Mouse (Mus musculus): ENCODE data around the gene Usp32. TPM values are rescaled to one million over a fixed set of nuclear protein-coding genes. Genes with fewer than 3 reads are reported as not detected.
A peak's percentile ranks its signal among the peaks of the same experiment; 100 is the strongest.

Gene Usp32
- polyA plus RNA-seq (2014; fragmentation: Nextera tagmentation; extraction: Ambion mirVana), result 7.9 and 8.6 TPM in 2 replicates

DNA sequence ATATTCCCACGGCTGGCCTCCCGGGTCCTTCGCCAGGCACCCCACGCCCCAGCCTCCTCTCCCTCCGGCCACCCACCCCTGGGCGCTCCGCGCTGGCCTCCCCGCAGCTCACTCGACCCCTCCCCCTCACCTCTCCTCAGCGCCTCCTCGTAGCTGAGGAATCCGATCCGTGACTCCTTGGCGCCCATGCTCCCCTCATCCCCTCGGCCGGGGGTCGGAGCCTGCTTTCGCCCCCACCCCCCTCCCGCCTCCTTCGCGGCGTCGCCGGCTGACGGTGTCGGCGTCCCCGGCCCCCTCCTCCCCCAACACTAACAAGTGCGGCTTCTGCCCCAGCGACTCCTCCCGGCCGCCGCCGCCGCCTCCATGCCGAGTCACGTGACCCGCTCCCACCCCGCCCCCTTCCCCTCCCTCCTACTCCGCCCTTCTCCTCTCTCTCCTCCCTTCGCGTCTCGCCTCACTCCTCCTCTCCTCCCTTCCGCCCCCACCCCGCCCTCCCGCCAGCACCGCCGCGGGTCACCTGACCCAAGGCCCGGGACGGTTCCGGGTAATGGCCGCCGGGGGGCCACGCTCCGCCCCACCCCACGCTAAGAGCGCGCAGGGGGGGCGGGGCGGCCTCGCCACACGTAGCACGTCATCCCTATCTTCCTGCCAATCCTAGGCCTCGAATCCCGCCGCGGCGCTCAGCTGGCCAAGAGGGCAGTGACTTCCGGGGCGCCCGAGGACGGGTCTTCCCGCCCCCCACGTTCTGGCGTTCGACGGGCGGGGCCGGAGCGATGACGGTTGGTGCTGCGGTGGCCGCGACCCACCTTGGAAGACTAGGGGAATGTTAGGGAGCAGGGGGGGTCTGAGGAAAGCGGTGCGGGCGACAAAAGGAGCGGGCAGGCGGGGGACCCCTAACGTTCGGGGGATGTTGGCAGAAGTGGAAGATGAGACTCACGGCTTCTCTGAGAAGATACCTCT is at the start of gene Usp32:
Gene Usp32, minus strand, starts transcription at position 581 of the 960 bp plus-strand sequence.
- Histone ChIP-seq H3K4me3 (ENCODE audit: low read depth, low read length) (peak within 1 kb of the TSS; percentile 91), H3K4me2 (ENCODE audit: low read depth) (peak within 1 kb of the TSS; percentile 64), H3K36me3 (ENCODE audit: control insufficient read depth, insufficient read depth, low read length) (no peaks in the 10 kb centered on the region), H3K4me1 (ENCODE audit: control insufficient read depth, insufficient read depth, low read length) (no peaks in the 10 kb centered on the region), H3K27ac (ENCODE audit: low read depth, low read length) (peak within 1 kb of the TSS; percentile 77), H3K9me3 (ENCODE audit: control insufficient read depth, low read length) (no peaks in the 10 kb centered on the region), H3K27me3 (ENCODE audit: control insufficient read depth, insufficient read depth, low read length) (no peaks in the 10 kb centered on the region), H3K9ac (ENCODE audit: low read length) (peak within 1 kb of the TSS; percentile 79)
- ATAC-seq (ENCODE audit: insufficient read depth, low FRiP score, low TSS enrichment) (peak; percentile 96), DNase-seq (ENCODE audit: low spot score) (peak; percentile 99)
- WGBS, result under 1% methylated on average over 74 of the region's 94 CpGs

DNA sequence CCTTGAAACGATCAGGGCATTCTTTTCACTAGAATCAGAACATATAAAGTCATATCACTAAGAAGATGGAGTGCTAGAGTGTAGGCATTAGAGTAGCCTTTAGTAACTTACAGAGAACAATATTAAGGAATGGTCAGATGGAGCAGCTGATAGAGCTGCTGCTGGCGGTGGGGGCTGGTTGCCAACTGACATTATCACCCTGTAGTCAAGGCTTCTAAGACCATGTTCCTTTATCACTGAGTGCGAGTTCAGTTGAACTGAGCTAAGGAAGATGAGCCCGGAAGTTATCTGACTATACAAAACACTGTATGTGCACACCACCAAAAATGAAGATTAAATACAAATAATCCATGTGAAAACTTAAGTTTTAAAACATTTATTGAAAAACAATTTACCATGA is 49.1 kb upstream of the Usp32 start:
- Histone ChIP-seq H3K4me3 (ENCODE audit: low read depth, low read length) (no peak overlapping the region), H3K27me3 (ENCODE audit: control insufficient read depth, insufficient read depth, low read length) (no peaks in the 10 kb centered on the region), H3K4me1 (ENCODE audit: control insufficient read depth, insufficient read depth, low read length) (no peaks in the 10 kb centered on the region), H3K9me3 (ENCODE audit: control insufficient read depth, low read length) (no peaks in the 10 kb centered on the region), H3K27ac (ENCODE audit: low read depth, low read length) (no peak overlapping the region), H3K4me2 (ENCODE audit: low read depth) (no peak overlapping the region), H3K9ac (ENCODE audit: low read length) (no peak overlapping the region), H3K36me3 (ENCODE audit: control insufficient read depth, insufficient read depth, low read length) (peaks cover 15% of the 10 kb centered on the region)
- DNase-seq (ENCODE audit: low spot score) (no peak), ATAC-seq (ENCODE audit: insufficient read depth, low FRiP score, low TSS enrichment) (no peak)
- WGBS, result 92% methylated on average over 4 of the region's 4 CpGs

DNA sequence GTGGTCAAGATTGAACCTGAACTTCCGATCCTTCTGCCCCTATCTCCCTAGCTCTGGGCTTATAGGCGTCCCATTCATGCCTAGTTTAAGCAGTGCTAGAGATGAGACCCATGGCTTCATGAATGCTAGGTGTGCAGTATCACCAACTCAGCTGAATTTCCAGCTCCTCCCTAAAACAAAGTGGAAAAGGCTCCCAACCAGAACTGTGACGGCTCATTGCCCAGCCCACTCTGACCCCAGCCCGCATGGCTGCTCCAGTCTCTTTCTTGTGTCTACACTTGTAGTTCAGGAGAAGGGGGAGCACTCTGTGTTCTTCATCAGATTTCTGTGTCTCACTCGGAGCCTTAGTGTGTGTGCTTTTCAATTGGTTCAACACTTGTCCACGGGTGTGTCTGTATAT is 44.9 kb upstream of the Usp32 start:
- H3K4me3 ChIP-seq (ENCODE audit: low read depth, low read length), result no peak overlapping the region
- DNase-seq (ENCODE audit: low spot score) (no peak), ATAC-seq (ENCODE audit: insufficient read depth, low FRiP score, low TSS enrichment) (no peak)
- H3K4me1 ChIP-seq (ENCODE audit: control insufficient read depth, insufficient read depth, low read length), result no peaks in the 10 kb centered on the region
- H3K4me2 ChIP-seq (ENCODE audit: low read depth), result no peak overlapping the region
- H3K27me3 ChIP-seq (ENCODE audit: control insufficient read depth, insufficient read depth, low read length), result no peaks in the 10 kb centered on the region
- no peak overlapping the region for H3K27ac ChIP-seq (ENCODE audit: low read depth, low read length)
- H3K9me3 ChIP-seq (ENCODE audit: control insufficient read depth, low read length), result no peaks in the 10 kb centered on the region
- no peaks in the 10 kb centered on the region for H3K36me3 ChIP-seq (ENCODE audit: control insufficient read depth, insufficient read depth, low read length)
- 88% methylated on average over 6 of the region's 6 CpGs for WGBS
- H3K9ac ChIP-seq (ENCODE audit: low read length), result no peak overlapping the region

DNA sequence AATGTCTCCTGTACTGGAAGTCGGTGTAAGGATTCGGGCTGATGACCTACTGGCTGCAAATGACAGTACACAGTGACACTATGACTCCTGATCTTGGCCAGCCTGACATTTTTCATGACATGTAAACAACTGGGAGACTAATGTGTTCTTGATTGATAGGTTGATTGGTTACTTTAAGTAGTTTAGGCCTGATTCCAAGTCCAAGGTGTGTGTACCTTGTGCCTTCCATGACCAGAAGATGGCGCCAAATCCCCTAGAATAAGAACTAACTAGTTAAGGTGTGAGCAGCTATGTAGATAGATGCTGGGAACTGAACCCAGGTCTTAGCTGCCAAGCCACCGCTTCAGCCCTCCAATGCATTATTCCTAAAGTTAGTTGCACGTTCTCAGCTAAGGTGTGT is 44.1 kb upstream of the Usp32 start:
- Histone ChIP-seq H3K4me2 (ENCODE audit: low read depth) (no peak overlapping the region), H3K27me3 (ENCODE audit: control insufficient read depth, insufficient read depth, low read length) (no peaks in the 10 kb centered on the region), H3K4me3 (ENCODE audit: low read depth, low read length) (no peak overlapping the region), H3K9ac (ENCODE audit: low read length) (no peak overlapping the region), H3K36me3 (ENCODE audit: control insufficient read depth, insufficient read depth, low read length) (no peaks in the 10 kb centered on the region), H3K4me1 (ENCODE audit: control insufficient read depth, insufficient read depth, low read length) (no peaks in the 10 kb centered on the region), H3K27ac (ENCODE audit: low read depth, low read length) (no peak overlapping the region), H3K9me3 (ENCODE audit: control insufficient read depth, low read length) (no peaks in the 10 kb centered on the region)
- peak; percentile 43 for DNase-seq (ENCODE audit: low spot score)
- ATAC-seq (ENCODE audit: insufficient read depth, low FRiP score, low TSS enrichment), result no peak
- WGBS, result 69% methylated on average over 5 of the region's 5 CpGs

DNA sequence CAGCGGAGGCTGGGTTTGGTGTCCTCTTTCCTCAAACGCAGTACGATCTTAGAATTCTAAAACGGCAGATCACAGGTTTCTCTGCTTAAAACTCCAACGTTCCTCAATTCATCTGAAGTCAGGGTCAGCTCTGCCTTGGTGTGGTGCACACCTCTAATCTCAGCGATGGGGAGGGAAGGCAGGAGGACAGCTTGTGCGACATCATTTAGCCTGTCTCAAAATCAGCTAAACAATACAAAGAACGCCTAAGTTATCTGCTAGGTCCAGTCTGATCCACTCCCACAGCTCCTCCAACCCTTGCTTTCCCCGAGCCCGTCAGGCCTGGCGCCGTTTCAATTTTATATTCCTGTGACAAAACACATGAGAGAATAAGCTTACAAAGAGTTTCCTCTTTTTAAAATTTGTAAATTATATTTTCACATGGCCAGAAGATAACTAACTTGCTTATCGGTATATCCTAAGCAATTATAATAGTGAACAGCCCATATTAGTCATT is 43.4 kb upstream of the Usp32 start:
- Histone ChIP-seq H3K9ac (ENCODE audit: low read length) (peak overlapping the region; percentile 45; the same call in 1 of the 2 replicates), H3K4me1 (ENCODE audit: control insufficient read depth, insufficient read depth, low read length) (no peaks in the 10 kb centered on the region), H3K4me2 (ENCODE audit: low read depth) (peak overlapping the region; percentile 38), H3K27me3 (ENCODE audit: control insufficient read depth, insufficient read depth, low read length) (no peaks in the 10 kb centered on the region), H3K27ac (ENCODE audit: low read depth, low read length) (no peak overlapping the region), H3K4me3 (ENCODE audit: low read depth, low read length) (peak overlapping the region; percentile 12), H3K9me3 (ENCODE audit: control insufficient read depth, low read length) (no peaks in the 10 kb centered on the region), H3K36me3 (ENCODE audit: control insufficient read depth, insufficient read depth, low read length) (no peaks in the 10 kb centered on the region)
- no peak for ATAC-seq (ENCODE audit: insufficient read depth, low FRiP score, low TSS enrichment)
- 32% methylated on average over 13 of the region's 13 CpGs for WGBS
- no peak for DNase-seq (ENCODE audit: low spot score)

DNA sequence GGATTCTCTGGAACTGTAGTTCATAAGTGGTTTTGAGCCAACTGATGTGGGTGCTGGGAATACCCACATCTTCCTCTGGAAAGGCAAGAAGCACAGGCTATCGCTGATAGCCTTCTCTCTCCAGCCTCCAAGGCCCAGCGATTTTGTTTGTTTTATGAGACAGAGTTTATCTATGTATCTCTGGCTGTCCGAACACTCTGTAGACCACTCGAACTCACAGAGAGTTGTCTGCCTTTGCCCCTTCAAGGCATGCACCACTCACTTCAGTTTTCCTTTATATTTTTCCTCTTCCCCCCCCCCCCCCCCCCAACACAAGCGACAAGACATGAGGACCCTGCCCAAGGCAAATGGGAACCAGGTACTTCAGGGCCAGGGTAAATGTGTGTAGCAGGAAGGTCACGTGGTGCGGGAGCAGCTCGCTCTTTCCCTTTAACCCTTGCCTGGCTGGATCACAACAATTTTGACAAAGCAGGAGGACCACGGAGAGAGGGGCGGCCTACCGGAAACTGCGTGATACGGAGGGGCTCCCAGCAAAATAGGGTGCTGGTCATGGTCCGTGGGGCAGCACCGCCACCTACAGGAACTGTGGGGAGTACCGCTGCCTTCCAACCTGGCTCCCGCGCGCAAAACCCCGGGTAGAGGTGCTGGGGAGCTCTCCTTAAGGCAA is 42.8 kb upstream of the Usp32 start:
- Histone ChIP-seq H3K9me3 (ENCODE audit: control insufficient read depth, low read length) (no peaks in the 10 kb centered on the region), H3K4me2 (ENCODE audit: low read depth) (peak overlapping the region; percentile 38), H3K4me3 (ENCODE audit: low read depth, low read length) (peak overlapping the region; percentile 12), H3K27me3 (ENCODE audit: control insufficient read depth, insufficient read depth, low read length) (no peaks in the 10 kb centered on the region), H3K4me1 (ENCODE audit: control insufficient read depth, insufficient read depth, low read length) (no peaks in the 10 kb centered on the region), H3K36me3 (ENCODE audit: control insufficient read depth, insufficient read depth, low read length) (no peaks in the 10 kb centered on the region), H3K9ac (ENCODE audit: low read length) (peak overlapping the region; percentile 45), H3K27ac (ENCODE audit: low read depth, low read length) (no peak overlapping the region)
- 5% methylated on average over 20 of the region's 20 CpGs for WGBS
- ATAC-seq (ENCODE audit: insufficient read depth, low FRiP score, low TSS enrichment), result peak; percentile 81
- peak; percentile 88 for DNase-seq (ENCODE audit: low spot score)

DNA sequence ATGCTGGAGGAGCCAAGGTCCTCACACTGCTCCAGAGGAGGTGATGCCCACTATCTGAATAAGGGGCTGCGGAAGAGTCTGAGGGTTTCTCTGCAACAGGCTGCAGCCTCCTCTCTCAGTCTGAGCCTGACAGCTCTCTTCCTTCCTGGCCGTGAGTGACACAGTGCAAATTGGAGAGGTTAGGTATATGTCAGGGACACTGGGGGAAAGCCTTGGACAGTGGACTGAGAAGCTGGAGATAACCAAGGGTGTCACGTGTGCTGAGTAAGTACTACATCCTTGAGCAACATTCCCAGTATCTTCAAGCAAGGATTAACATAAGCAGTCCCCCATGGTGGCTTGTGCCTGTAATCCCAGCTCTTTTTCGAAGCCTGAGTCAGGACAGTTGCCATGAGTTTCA is 38.5 kb upstream of the Usp32 start:
- no peak overlapping the region for H3K27ac ChIP-seq (ENCODE audit: low read depth, low read length)
- no peak overlapping the region for H3K9ac ChIP-seq (ENCODE audit: low read length)
- no peaks in the 10 kb centered on the region for H3K4me1 ChIP-seq (ENCODE audit: control insufficient read depth, insufficient read depth, low read length)
- ATAC-seq (ENCODE audit: insufficient read depth, low FRiP score, low TSS enrichment), result no peak
- no peak overlapping the region for H3K4me3 ChIP-seq (ENCODE audit: low read depth, low read length)
- H3K36me3 ChIP-seq (ENCODE audit: control insufficient read depth, insufficient read depth, low read length), result no peaks in the 10 kb centered on the region
- H3K27me3 ChIP-seq (ENCODE audit: control insufficient read depth, insufficient read depth, low read length), result no peaks in the 10 kb centered on the region
- DNase-seq (ENCODE audit: low spot score), result no peak
- H3K9me3 ChIP-seq (ENCODE audit: control insufficient read depth, low read length), result no peaks in the 10 kb centered on the region
- no peak overlapping the region for H3K4me2 ChIP-seq (ENCODE audit: low read depth)
- WGBS, result 83% methylated on average over 4 of the region's 4 CpGs

DNA sequence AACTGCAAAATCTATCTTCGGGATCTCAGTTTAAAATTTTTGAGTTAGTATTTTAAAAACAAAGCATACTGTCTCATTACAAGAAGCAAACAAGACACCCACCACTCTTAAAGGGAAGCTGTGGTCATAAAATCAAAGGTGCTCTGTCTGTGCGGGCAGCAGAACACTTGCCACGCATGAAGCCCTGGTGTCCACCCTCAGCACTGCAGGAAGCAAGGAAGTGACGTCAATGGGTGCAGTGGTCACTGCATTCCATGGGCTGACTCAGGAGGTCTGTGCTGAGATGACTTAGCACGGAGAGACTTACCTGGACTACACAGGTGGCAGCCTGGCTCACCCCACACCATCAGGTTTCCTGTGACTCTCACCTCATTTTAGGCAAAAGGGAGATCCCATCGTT is 37.8 kb upstream of the Usp32 start:
- Histone ChIP-seq H3K9me3 (ENCODE audit: control insufficient read depth, low read length) (no peaks in the 10 kb centered on the region), H3K4me3 (ENCODE audit: low read depth, low read length) (no peak overlapping the region), H3K36me3 (ENCODE audit: control insufficient read depth, insufficient read depth, low read length) (no peaks in the 10 kb centered on the region), H3K27me3 (ENCODE audit: control insufficient read depth, insufficient read depth, low read length) (no peaks in the 10 kb centered on the region), H3K27ac (ENCODE audit: low read depth, low read length) (no peak overlapping the region), H3K4me1 (ENCODE audit: control insufficient read depth, insufficient read depth, low read length) (no peaks in the 10 kb centered on the region), H3K4me2 (ENCODE audit: low read depth) (no peak overlapping the region), H3K9ac (ENCODE audit: low read length) (no peak overlapping the region)
- DNase-seq (ENCODE audit: low spot score), result no peak
- WGBS, result 84% methylated on average over 6 of the region's 6 CpGs
- no peak for ATAC-seq (ENCODE audit: insufficient read depth, low FRiP score, low TSS enrichment)

All from neural tube, embryonic 11.5 days (tissue).